9 mouse cellular contexts compared by ENCODE assay signal in the genomic region with DNA sequence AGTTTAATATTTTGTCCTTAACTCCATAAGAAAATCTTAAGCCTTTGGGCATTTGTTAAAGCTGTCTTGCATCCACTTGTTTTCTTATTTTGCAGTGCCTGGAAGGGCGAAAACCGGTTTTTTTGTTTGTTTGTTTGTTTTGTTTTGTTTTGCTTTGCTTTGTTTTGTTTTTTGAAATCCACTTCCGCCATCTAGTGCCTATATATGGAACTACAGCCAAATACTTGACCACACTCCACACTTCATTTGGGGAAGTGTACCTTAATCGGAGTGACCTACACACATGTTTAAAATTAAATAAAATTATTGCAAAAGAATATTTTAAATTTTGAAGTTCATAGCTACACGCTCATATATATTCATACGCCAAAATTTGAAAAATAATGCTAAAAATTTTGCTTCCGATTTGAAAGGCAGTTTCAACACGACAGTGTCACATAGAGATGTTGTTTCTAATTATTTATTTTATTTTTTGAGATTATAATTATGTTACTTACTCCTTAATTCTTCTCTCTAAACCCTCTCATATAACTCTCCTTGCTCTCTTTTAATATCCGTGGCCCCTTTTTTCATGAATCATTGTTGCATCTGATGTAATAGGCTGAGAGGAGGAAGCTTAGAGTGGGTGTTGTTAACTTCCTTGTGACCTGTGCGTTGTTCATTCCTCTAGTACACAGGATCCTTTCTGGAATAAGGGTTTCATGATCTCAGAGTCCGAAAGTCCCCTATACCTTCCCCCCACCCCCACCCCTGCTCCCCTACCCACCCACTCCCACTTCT.
A peak's percentile ranks its signal among the peaks of the same experiment; 100 is the strongest.
DNase-seq lines count a peak whose midpoint lies in the region; ATAC-seq lines count a peak whose summit lies in the region.
"Had no signal": no experiment of that assay in that cellular context is flagged by ENCODE, and none has a peak within 500 bp of the region (broad histone marks: within the 10 kb centered on the region; RNA-seq: fewer than 3 reads in every experiment).

No protein-coding gene starts in this region.

- ATAC-seq in neural tube, embryonic 15.5 days (ENCODE audit: low FRiP score) = no peak

- H3K27me3 ChIP-seq in neural tube, embryonic 15.5 days (replicated peaks) = no peaks in the 10 kb centered on the region
- H3K27me3 ChIP-seq: heart, embryonic 12.5 days had no signal

- H3K4me2 ChIP-seq in neural tube, embryonic 15.5 days = no peak overlapping the region
- H3K4me2 ChIP-seq: heart, embryonic 12.5 days had no signal

- no peak overlapping the region for H3K4me3 ChIP-seq in neural tube, embryonic 15.5 days (replicated peaks)
- H3K4me3 ChIP-seq: heart, embryonic 12.5 days had no signal

- H3K27ac ChIP-seq in neural tube, embryonic 15.5 days (replicated peaks) = no peak overlapping the region

- no peaks in the 10 kb centered on the region for H3K9me3 ChIP-seq in neural tube, embryonic 15.5 days (replicated peaks)
- H3K9me3 ChIP-seq: heart, embryonic 12.5 days had no signal

- H3K36me3 ChIP-seq in neural tube, embryonic 15.5 days = no peaks in the 10 kb centered on the region
- H3K36me3 ChIP-seq: heart, embryonic 12.5 days had no signal

- H3K4me1 ChIP-seq in neural tube, embryonic 15.5 days = no peaks in the 10 kb centered on the region
- H3K4me1 ChIP-seq: heart, embryonic 12.5 days had no signal

- no peak overlapping the region for H3K9ac ChIP-seq in neural tube, embryonic 15.5 days (replicated peaks)
- H3K9ac ChIP-seq: heart, embryonic 12.5 days had no signal

- peak; percentile 12 for DNase-seq in cerebellum, adult 8-10 months
- DNase-seq in cerebellum, adult 11 months = no peak
- peak; percentile 2 for DNase-seq in layer of hippocampus, adult 11-12 months (ENCODE audit: low spot score)
- DNase-seq in layer of hippocampus, postnatal 25 days (ENCODE audit: extremely low spot score in 1 of 2, low spot score in 1 of 2) = no peak
- DNase-seq in ES-CJ7 (ENCODE audit: low read depth, low spot score) = peak; percentile 5
- peak; percentile 7 for DNase-seq in embryo, embryonic 11 days
- DNase-seq in spleen, postnatal 4 days (ENCODE audit: low spot score in 2 of 2) = no peak

- WGBS in neural tube, embryonic 15.5 days = 44% methylated on average over 11 of the region's 11 CpGs

Comparison
In these comparisons a context has a peak if more than half of its experiments do, and no peak if none do; other contexts are left out.
1. DNase-seq: peak in cerebellum, adult 8-10 months (single experiment), layer of hippocampus, adult 11-12 months (single experiment), ES-CJ7 (single experiment) and embryo, embryonic 11 days (single experiment); none in cerebellum, adult 11 months (single experiment), layer of hippocampus, postnatal 25 days (0 of 2) and spleen, postnatal 4 days (0 of 2).